Mouse (Mus musculus) mature B cell (primary cell): ENCODE measurements around the gene Gna11.

Experiments
- in situ Hi-C: fragments of 300-500 bp; cut with MboI; formaldehyde crosslinking; loops from 2 replicates; pipeline ENCODE4 v1.14.3; 2019

The Gna11 gene

GRCm38 (mm10) chr10:81545161-81545747 lies at the start of gene Gna11:
Gene Gna11, minus strand, starts transcription at chr10:81545190.
- in situ Hi-C loops = no loop called here

GRCm38 (mm10) chr10:81593935-81594334 lies 48.9 kb upstream of the Gna11 start:
- in situ Hi-C loops = no loop called here

- in situ Hi-C loops = no loop called here
These were observed 48.2 kb upstream of the Gna11 start for GRCm38 (mm10) chr10:81593223-81593622.

- in situ Hi-C loops = no loop called here
These were observed 47.6 kb upstream of the Gna11 start for GRCm38 (mm10) chr10:81592631-81593030.

GRCm38 (mm10) chr10:81591846-81592245 lies 46.9 kb upstream of the Gna11 start:
- in situ Hi-C loops = no loop called here

GRCm38 (mm10) chr10:81588739-81589138 lies 43.7 kb upstream of the Gna11 start:
- in situ Hi-C loops = no loop called here

GRCm38 (mm10) chr10:81583347-81583746 lies 38.4 kb upstream of the Gna11 start:
- in situ Hi-C loops = no loop called here

GRCm38 (mm10) chr10:81580441-81581070 lies 35.6 kb upstream of the Gna11 start:
- in situ Hi-C loops = no loop called here

- in situ Hi-C loops = no loop called here
These were observed 35.0 kb upstream of the Gna11 start for GRCm38 (mm10) chr10:81579967-81580366.

GRCm38 (mm10) chr10:81575695-81576094 lies 30.7 kb upstream of the Gna11 start:
- in situ Hi-C loops = no loop called here

GRCm38 (mm10) chr10:81575208-81575631 lies 30.2 kb upstream of the Gna11 start:
- in situ Hi-C loops = no loop called here

GRCm38 (mm10) chr10:81574081-81575056 lies 29.4 kb upstream of the Gna11 start, which contains the start of gene Tle2:
Gene Tle2, plus strand, starts transcription at chr10:81574561.
- in situ Hi-C loops = no loop called here

- in situ Hi-C loops = no loop called here
These were observed 28.0 kb upstream of the Gna11 start for GRCm38 (mm10) chr10:81572975-81573374.

- in situ Hi-C loops = no loop called here
These were observed 27.2 kb upstream of the Gna11 start for GRCm38 (mm10) chr10:81572133-81572671.

- in situ Hi-C loops = no loop called here
These were observed 26.5 kb upstream of the Gna11 start for GRCm38 (mm10) chr10:81571501-81571876.

- in situ Hi-C loops = no loop called here
These were observed 26.0 kb upstream of the Gna11 start for GRCm38 (mm10) chr10:81570831-81571500.

- in situ Hi-C loops = no loop called here
These were observed 25.3 kb upstream of the Gna11 start for GRCm38 (mm10) chr10:81570238-81570800.

GRCm38 (mm10) chr10:81569507-81570237 lies 24.7 kb upstream of the Gna11 start:
- in situ Hi-C loops = loop anchor here (5.0 kb wide), 1 partner anchor 33 kb away; the partner anchor contains the start of gene Tle6

GRCm38 (mm10) chr10:81568381-81569191 lies 23.6 kb upstream of the Gna11 start:
- in situ Hi-C loops = loop anchor here (5.0 kb wide), 1 partner anchor 34 kb away; the partner anchor contains the start of gene Tle6
